Comparison of ENCODE assay signal across 7 mouse cellular contexts in genomic region chr11:113201470-113201997, GRCm38 (mm10).
DNase-seq lines count a peak whose midpoint lies in the region; ATAC-seq and TF ChIP-seq lines count a peak whose summit lies in the region.

No protein-coding gene starts in this region.

- H3K4me1 ChIP-seq in embryonic facial prominence, embryonic 10.5 days, result peaks cover 40% of the 10 kb centered on the region
- H3K4me1 ChIP-seq in heart, adult 2 months (ENCODE audit: control insufficient read depth, insufficient read depth, low read length), result no peaks in the 10 kb centered on the region
- H3K4me1 ChIP-seq in limb, embryonic 10.5 days, result peaks cover 40% of the 10 kb centered on the region
- H3K4me1 ChIP-seq in midbrain, embryonic 11.5 days (ENCODE audit: control insufficient read depth, insufficient read depth, low read length), result peaks cover 5% of the 10 kb centered on the region; the same call in 1 of the 2 replicates

- no peaks in the 10 kb centered on the region for H3K36me3 ChIP-seq in embryonic facial prominence, embryonic 10.5 days (replicated peaks)
- H3K36me3 ChIP-seq in heart, adult 2 months (ENCODE audit: control insufficient read depth, insufficient read depth, low read length), result no peaks in the 10 kb centered on the region
- no peaks in the 10 kb centered on the region for H3K36me3 ChIP-seq in limb, embryonic 10.5 days
- no peaks in the 10 kb centered on the region for H3K36me3 ChIP-seq in midbrain, embryonic 11.5 days (ENCODE audit: control insufficient read depth, insufficient read depth, low read length)

- no peaks in the 10 kb centered on the region for H3K9me3 ChIP-seq in embryonic facial prominence, embryonic 10.5 days
- H3K9me3 ChIP-seq in limb, embryonic 10.5 days (replicated peaks), result no peaks in the 10 kb centered on the region
- H3K9me3 ChIP-seq in midbrain, embryonic 11.5 days (ENCODE audit: control insufficient read depth, low read length), result no peaks in the 10 kb centered on the region

- peak; percentile 98 for TF ChIP-seq POLR2A in heart, adult 2 months (IDR thresholded peaks at IDR 0.05; ENCODE audit: insufficient read depth, low read depth, low read length)

- peak overlapping the region; percentile 86 for H3K27ac ChIP-seq in embryonic facial prominence, embryonic 10.5 days (replicated peaks)
- H3K27ac ChIP-seq in heart, adult 2 months, result peak overlapping the region; percentile 67
- H3K27ac ChIP-seq in limb, embryonic 10.5 days, result peak overlapping the region; percentile 89
- peak overlapping the region; percentile 45 for H3K27ac ChIP-seq in midbrain, embryonic 11.5 days (ENCODE audit: low read depth, low read length)

- H3K4me2 ChIP-seq in midbrain, embryonic 11.5 days, result peak overlapping the region; percentile 83

- no peaks in the 10 kb centered on the region for H3K79me2 ChIP-seq in heart, adult 2 months (replicated peaks; ENCODE audit: control insufficient read depth, insufficient read depth, low read length)

- no peak for TF ChIP-seq CTCF in heart, adult 2 months (IDR thresholded peaks at IDR 0.05)

- DNase-seq in adrenal gland, postnatal 10 days, result peak; percentile 83
- peak; percentile 88 for DNase-seq in embryonic facial prominence, embryonic 10.5 days (ENCODE audit: low spot score)
- DNase-seq in heart, adult 2 months, result peak; percentile 83 to 84
- peak; percentile 83 for DNase-seq in kidney, adult 18-20 months
- peak; percentile 87 for DNase-seq in limb, embryonic 10.5 days (ENCODE audit: low spot score)
- peak; percentile 99 for DNase-seq in midbrain, embryonic 11.5 days (ENCODE audit: low spot score, missing footprints)
- peak; percentile 66 for DNase-seq in skeletal muscle tissue, adult 2 months (ENCODE audit: low read depth, low spot score)

- ATAC-seq in midbrain, embryonic 11.5 days (ENCODE audit: low FRiP score), result peak; percentile 89

- H3K9ac ChIP-seq in heart, adult 2 months (ENCODE audit: low read depth, low read length), result peak overlapping the region; percentile 74
- peak overlapping the region; percentile 68 for H3K9ac ChIP-seq in midbrain, embryonic 11.5 days (ENCODE audit: low read length)

- H3K27me3 ChIP-seq in embryonic facial prominence, embryonic 10.5 days (replicated peaks; ENCODE audit: low read depth, poor library complexity, severe bottlenecking), result peaks cover 42% of the 10 kb centered on the region
- H3K27me3 ChIP-seq in heart, adult 2 months (ENCODE audit: control insufficient read depth, insufficient read depth, low read length), result peaks cover 2% of the 10 kb centered on the region; the same call in 1 of the 2 replicates
- peaks cover 27% of the 10 kb centered on the region; the same call in 1 of the 2 replicates for H3K27me3 ChIP-seq in limb, embryonic 10.5 days (ENCODE audit: low read depth, poor library complexity, severe bottlenecking)
- H3K27me3 ChIP-seq in midbrain, embryonic 11.5 days (ENCODE audit: control insufficient read depth, insufficient read depth, low read length), result peaks cover 70% of the 10 kb centered on the region

- intact Hi-C loops in heart, adult 2 months (cut with DNase I), result no loop called here

- H3K4me3 ChIP-seq in embryonic facial prominence, embryonic 10.5 days, result peak overlapping the region; percentile 84
- H3K4me3 ChIP-seq in heart, adult 2 months, result peak overlapping the region; percentile 73
- H3K4me3 ChIP-seq in limb, embryonic 10.5 days, result peak overlapping the region; percentile 80
- peak overlapping the region; percentile 54 for H3K4me3 ChIP-seq in midbrain, embryonic 11.5 days (ENCODE audit: low read depth, low read length)

- WGBS in embryonic facial prominence, embryonic 10.5 days, result under 1% methylated on average over 42 of the region's 42 CpGs
- under 1% methylated on average over 42 of the region's 42 CpGs for WGBS in heart, adult 2 months
- under 1% methylated on average over 42 of the region's 42 CpGs for WGBS in limb, embryonic 10.5 days
- WGBS in midbrain, embryonic 11.5 days, result under 1% methylated on average over 42 of the region's 42 CpGs

- 0 out of 2 replicates have a peak, but pooled peaks have one; percentile 6 for TF ChIP-seq EP300 in heart, adult 2 months (IDR thresholded peaks at IDR 0.05; ENCODE audit: insufficient read depth, low read depth, low read length)

Comparison
In these comparisons a context has a peak if more than half of its experiments do, and no peak if none do; other contexts are left out.
1. Peak in every context shown above with its lines: DNase-seq, ATAC-seq, H3K4me3 ChIP-seq and H3K27ac ChIP-seq.